Mouse (Mus musculus) MEL (cell line): ENCODE measurements at regions not wholly inside any gene's neighbourhood (a gene's known extent, or its start where the extent isn't known, plus 50 kb on each side); places are given as distances from the start of the nearest gene placed in this dataset.

Experiments used
- DNase-seq: peaks from one replicate; pipeline ENCODE4 v3.0.0; 2011; ENCODE audit warnings: low read depth, low spot score
- H3K27ac ChIP-seq: 2 replicates; pipeline ENCODE4 v1.5.1; 2012; ENCODE audit warnings: low read depth, mild to moderate bottlenecking, control low read depth, low read length, moderate library complexity; ENCODE audit not compliant: control insufficient read depth
- H3K27me3 ChIP-seq, 2 experiments: fragments of 150-350 bp in 1 of 2; sonication (generic) in 1 of 2; 2 replicates each; pipeline ENCODE4 v1.6.1; 2012; ENCODE audit warnings: low read length in 2 of 2, mild to moderate bottlenecking in 2 of 2, improper control_type of control experiment in 1 of 2, moderate library complexity in 1 of 2; ENCODE audit not compliant: insufficient read depth in 2 of 2, control insufficient read depth in 1 of 2
- H3K36me3 ChIP-seq, 2 experiments: 2 replicates each; pipeline ENCODE4 v1.6.1; 2012 to 2014; ENCODE audit warnings: low read length in 2 of 2, improper control_type of control experiment in 1 of 2, inconsistent platforms in 1 of 2, mild to moderate bottlenecking in 1 of 2; ENCODE audit not compliant: insufficient read depth in 2 of 2, control insufficient read depth in 1 of 2
- H3K4me1 ChIP-seq, 2 experiments: fragments of 150-350 bp in 1 of 2; sonication (generic) in 1 of 2; 2 replicates each; pipeline ENCODE4 v1.6.1; 2012; ENCODE audit warnings: low read length in 2 of 2, improper control_type of control experiment in 1 of 2, mild to moderate bottlenecking in 1 of 2; ENCODE audit not compliant: insufficient read depth in 2 of 2, control insufficient read depth in 1 of 2
- H3K4me3 ChIP-seq, 2 experiments: fragments of 150-350 bp in 1 of 2; sonication (generic) in 1 of 2; 2 replicates each; pipeline ENCODE4 v1.5.1; 2012; ENCODE audit warnings: low read depth in 2 of 2, low read length in 2 of 2, mild to moderate bottlenecking in 2 of 2, moderate library complexity in 2 of 2, control low read depth in 1 of 2, improper control_type of control experiment in 1 of 2; ENCODE audit not compliant: control insufficient read depth in 1 of 2, insufficient read depth in 1 of 2
- H3K79me2 ChIP-seq: 2 replicates; pipeline ENCODE4 v1.6.1; 2012; ENCODE audit warnings: mild to moderate bottlenecking, low read length, moderate library complexity; ENCODE audit not compliant: control insufficient read depth, poor library complexity, insufficient read depth
- H3K9ac ChIP-seq: 2 replicates; pipeline ENCODE4 v1.6.1; 2012; ENCODE audit warnings: low read depth, mild to moderate bottlenecking, control low read depth, low read length, moderate library complexity; ENCODE audit not compliant: control insufficient read depth, poor library complexity, severe bottlenecking
- H3K9me3 ChIP-seq: fragments of 150-350 bp; sonication (generic); replicated peaks from 2 replicates; pipeline ENCODE4 v1.6.1; 2012; ENCODE audit warnings: mild to moderate bottlenecking, low read length, improper control_type of control experiment, moderate library complexity; ENCODE audit not compliant: insufficient read depth
- BHLHE40 ChIP-seq: IDR thresholded peaks from 2 replicates; pipeline ENCODE4 v1.6.1; 2012; ENCODE audit warnings: low read depth, mild to moderate bottlenecking, inconsistent platforms, low read length, improper control_type of control experiment, borderline replicate concordance
- CHD1 ChIP-seq: IDR thresholded peaks from 2 replicates; pipeline ENCODE4 v1.6.1; 2012; ENCODE audit warnings: low read depth, mild to moderate bottlenecking, inconsistent platforms, low read length, improper control_type of control experiment
- CTCF ChIP-seq, 3 experiments: IDR thresholded peaks in 2 of 3; conservative IDR thresholded peaks in 1 of 3; 2 replicates each; pipeline ENCODE4 v1.5.1; 2011 to 2012; ENCODE audit warnings: low read length in 3 of 3, low read depth in 2 of 3, mild to moderate bottlenecking in 2 of 3, improper control_type of control experiment in 1 of 3, inconsistent platforms in 1 of 3, mixed read lengths in 1 of 3, moderate library complexity in 1 of 3; ENCODE audit not compliant: control insufficient read depth in 1 of 3, insufficient read depth in 1 of 3, poor library complexity in 1 of 3, severe bottlenecking in 1 of 3
- E2F4 ChIP-seq: IDR thresholded peaks from 2 replicates; pipeline ENCODE4 v1.6.1; 2011; ENCODE audit warnings: low read depth, low read length, improper control_type of control experiment, borderline replicate concordance
- ELF1 ChIP-seq: IDR thresholded peaks from 2 replicates; pipeline ENCODE4 v1.6.1; 2014; ENCODE audit warnings: low read depth, mild to moderate bottlenecking, inconsistent platforms, low read length, improper control_type of control experiment, moderate library complexity
- EP300 ChIP-seq, 2 experiments: IDR thresholded peaks; 2 replicates each; pipeline ENCODE4 v1.6.1; 2011; ENCODE audit warnings: improper control_type of control experiment in 2 of 2, low read length in 2 of 2, low read depth in 1 of 2, mild to moderate bottlenecking in 1 of 2
- ETS1 ChIP-seq: IDR thresholded peaks from 2 replicates; pipeline ENCODE4 v1.6.1; 2012; ENCODE audit warnings: low read depth, mild to moderate bottlenecking, inconsistent platforms, low read length, improper control_type of control experiment, moderate library complexity
- GABPA ChIP-seq: IDR thresholded peaks from 2 replicates; pipeline ENCODE4 v1.6.1; 2012; ENCODE audit warnings: low read depth, mild to moderate bottlenecking, inconsistent platforms, low read length, improper control_type of control experiment, moderate library complexity
- HCFC1 ChIP-seq: IDR thresholded peaks from 2 replicates; pipeline ENCODE4 v1.6.1; 2012; ENCODE audit warnings: low read depth, mild to moderate bottlenecking, inconsistent platforms, low read length, improper control_type of control experiment, moderate library complexity
- JUND ChIP-seq: IDR thresholded peaks from 2 replicates; pipeline ENCODE4 v1.6.1; 2011; ENCODE audit warnings: low read depth, mild to moderate bottlenecking, improper control_type of control experiment, low read length
- MAX ChIP-seq: IDR thresholded peaks from 2 replicates; pipeline ENCODE4 v1.6.1; 2011; ENCODE audit warnings: low read length, improper control_type of control experiment
- MAZ ChIP-seq: IDR thresholded peaks from 2 replicates; pipeline ENCODE4 v1.6.1; 2012; ENCODE audit warnings: low read depth, mild to moderate bottlenecking, inconsistent platforms, low read length, improper control_type of control experiment
- MEF2A ChIP-seq: IDR thresholded peaks from 2 replicates; pipeline ENCODE4 v1.6.1; 2014; ENCODE audit warnings: low read depth, mild to moderate bottlenecking, inconsistent platforms, low read length, improper control_type of control experiment; ENCODE audit not compliant: poor library complexity, insufficient replicate concordance, severe bottlenecking; ENCODE audit errors: extremely low read depth
- NELFE ChIP-seq: IDR thresholded peaks from 2 replicates; pipeline ENCODE4 v1.6.1; 2011; ENCODE audit warnings: low read depth, low read length, improper control_type of control experiment
- NRF1 ChIP-seq: IDR thresholded peaks from 2 replicates; pipeline ENCODE4 v1.6.1; 2014; ENCODE audit warnings: low read depth, mild to moderate bottlenecking, inconsistent platforms, low read length, improper control_type of control experiment, moderate library complexity; ENCODE audit not compliant: poor library complexity, insufficient read depth, severe bottlenecking
- POLR2AphosphoS2 ChIP-seq: IDR thresholded peaks from 2 replicates; pipeline ENCODE4 v1.6.1; 2011; ENCODE audit warnings: low read length, improper control_type of control experiment
- POLR2AphosphoS5 ChIP-seq: IDR thresholded peaks from 2 replicates; pipeline ENCODE4 v1.6.1; 2012; ENCODE audit warnings: low read depth, borderline replicate concordance, mild to moderate bottlenecking, inconsistent platforms, low read length, moderate library complexity, mixed read lengths
- RAD21 ChIP-seq: IDR thresholded peaks from 2 replicates; pipeline ENCODE4 v1.6.1; 2011; ENCODE audit warnings: mild to moderate bottlenecking, low read depth, low read length, improper control_type of control experiment
- TAL1 ChIP-seq: IDR thresholded peaks from 2 replicates; pipeline ENCODE4 v1.6.1; 2012; ENCODE audit warnings: mild to moderate bottlenecking, inconsistent platforms, low read length, moderate library complexity, mixed read lengths
- TBP ChIP-seq: IDR thresholded peaks from 2 replicates; pipeline ENCODE4 v1.8.0; 2011; ENCODE audit warnings: low read depth, low read length, improper control_type of control experiment
- TCF12 ChIP-seq: IDR thresholded peaks from 2 replicates; pipeline ENCODE4 v1.6.1; 2014; ENCODE audit warnings: low read depth, mild to moderate bottlenecking, inconsistent platforms, low read length, improper control_type of control experiment, moderate library complexity
- USF1 ChIP-seq: IDR thresholded peaks from 2 replicates; pipeline ENCODE4 v1.6.1; 2014; ENCODE audit warnings: low read depth, mild to moderate bottlenecking, inconsistent platforms, low read length, improper control_type of control experiment, moderate library complexity
- USF2 ChIP-seq, 2 experiments: IDR thresholded peaks; 2 replicates each; pipeline ENCODE4 v1.6.1; 2011 to 2012; ENCODE audit warnings: improper control_type of control experiment in 2 of 2, low read length in 2 of 2, borderline replicate concordance in 1 of 2, inconsistent platforms in 1 of 2, low read depth in 1 of 2, mild to moderate bottlenecking in 1 of 2; ENCODE audit not compliant: insufficient read depth in 1 of 2
- ZC3H11A ChIP-seq: IDR thresholded peaks from 2 replicates; pipeline ENCODE4 v1.6.1; 2012; ENCODE audit warnings: low read depth, mild to moderate bottlenecking, inconsistent platforms, low read length, improper control_type of control experiment
- ZKSCAN1 ChIP-seq: IDR thresholded peaks from 2 replicates; pipeline ENCODE4 v1.6.1; 2012; ENCODE audit warnings: low read depth, mild to moderate bottlenecking, inconsistent platforms, low read length, improper control_type of control experiment, moderate library complexity
- ZMIZ1 ChIP-seq: IDR thresholded peaks from 2 replicates; pipeline ENCODE4 v1.6.1; 2012; ENCODE audit warnings: low read depth, mild to moderate bottlenecking, inconsistent platforms, low read length, improper control_type of control experiment, moderate library complexity
- ZNF384 ChIP-seq: IDR thresholded peaks from 2 replicates; pipeline ENCODE4 v1.6.1; 2012; ENCODE audit warnings: low read depth, mild to moderate bottlenecking, inconsistent platforms, low read length, improper control_type of control experiment

DNA sequence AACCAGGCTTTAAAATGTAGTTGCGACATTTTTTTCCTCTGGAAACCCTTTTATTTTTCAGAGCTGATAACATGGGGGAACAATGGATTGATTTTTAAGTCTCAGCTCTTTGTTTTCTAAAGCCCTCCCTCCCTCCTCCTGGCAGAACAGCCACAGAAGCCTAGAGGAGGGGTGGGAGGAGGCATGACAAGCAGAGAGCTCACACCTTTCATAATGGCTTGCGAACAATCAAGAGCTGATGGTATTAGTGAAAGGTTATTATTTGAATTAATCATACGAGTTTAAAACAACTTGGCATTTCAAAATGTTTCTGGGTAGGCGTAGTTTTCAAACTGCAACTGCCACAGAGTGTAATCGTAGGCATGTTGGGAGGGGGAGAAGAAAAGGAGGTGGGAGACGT, 894.3 kb upstream of the Tenm3 start:
- Histone ChIP-seq H3K9ac (no peak overlapping the region), H3K27me3 (no peaks in the 10 kb centered on the region), H3K9me3 (no peaks in the 10 kb centered on the region), H3K36me3 (no peaks in the 10 kb centered on the region), H3K4me1 (no peaks in the 10 kb centered on the region), H3K79me2 (no peaks in the 10 kb centered on the region), H3K4me3 (no peak overlapping the region), H3K27ac (no peak overlapping the region)
- TF ChIP-seq POLR2AphosphoS2 (no peak), NELFE (no peak), ELF1 (no peak), TCF12 (no peak), GABPA (no peak), ZKSCAN1 (no peak), TAL1 (no peak), JUND (no peak), TBP (no peak)
- no peak for DNase-seq

- TF ChIP-seq MAX (no peak), ZC3H11A (no peak), MAZ (no peak), ZMIZ1 (no peak)
- Histone ChIP-seq H3K9me3 (no peaks in the 10 kb centered on the region), H3K36me3 (no peaks in the 10 kb centered on the region), H3K4me1 (no peaks in the 10 kb centered on the region), H3K27ac (no peak overlapping the region), H3K79me2 (no peaks in the 10 kb centered on the region), H3K27me3 (no peaks in the 10 kb centered on the region), H3K4me3 (no peak overlapping the region), H3K9ac (no peak overlapping the region)
- no peak for DNase-seq
Measured at GRCm38 (mm10) chr8:49729156-49729555, 885.4 kb upstream of the Tenm3 start.

GRCm38 (mm10) chr8:49712371-49712770, 868.6 kb upstream of the Tenm3 start:
- H3K27me3 ChIP-seq: no peaks in the 10 kb centered on the region
- H3K9me3 ChIP-seq: no peaks in the 10 kb centered on the region
- H3K4me3 ChIP-seq: no peak overlapping the region
- H3K36me3 ChIP-seq: no peaks in the 10 kb centered on the region
- H3K4me1 ChIP-seq: no peaks in the 10 kb centered on the region
- no peak overlapping the region for H3K9ac ChIP-seq
- DNase-seq: no peak
- H3K27ac ChIP-seq: no peak overlapping the region
- no peak for TF ChIP-seq TAL1
- no peak for TF ChIP-seq BHLHE40
- no peak for TF ChIP-seq POLR2AphosphoS5
- no peak for TF ChIP-seq USF1
- TF ChIP-seq ZKSCAN1: no peak
- TF ChIP-seq TCF12: no peak
- TF ChIP-seq MAZ: no peak
- TF ChIP-seq MEF2A: no peak
- no peak for TF ChIP-seq EP300 (IDR thresholded peaks at IDR 0.05; ENCODE audit: low read depth in 1 of 2, low read length in 2 of 2)
- no peak for TF ChIP-seq CTCF (IDR thresholded peaks at IDR 0.05 in 2 of 3, conservative IDR thresholded peaks at IDR 0.05 in 1 of 3; ENCODE audit: control insufficient read depth in 1 of 3, insufficient read depth in 1 of 3, low read depth in 2 of 3, low read length in 3 of 3, poor library complexity in 1 of 3, severe bottlenecking in 1 of 3)
- no peak for TF ChIP-seq CHD1
- TF ChIP-seq ZNF384: no peak
- no peak for TF ChIP-seq USF2 (IDR thresholded peaks at IDR 0.05; ENCODE audit: borderline replicate concordance in 1 of 2, insufficient read depth in 1 of 2, low read depth in 1 of 2, low read length in 2 of 2)
- TF ChIP-seq RAD21: no peak
- TF ChIP-seq NRF1: no peak
- TF ChIP-seq POLR2AphosphoS2: no peak
- TF ChIP-seq ETS1: no peak
- TF ChIP-seq E2F4: no peak
- no peak for TF ChIP-seq HCFC1
- no peaks in the 10 kb centered on the region for H3K79me2 ChIP-seq
